Mouse (Mus musculus): ENCODE measurements around the gene Xpo6. TPM values are rescaled to one million over a fixed set of nuclear protein-coding genes. Genes with fewer than 3 reads are reported as not detected.
A peak's percentile ranks its signal among the peaks of the same experiment; 100 is the strongest.

The Xpo6 gene
- total RNA-seq (2015; ENCODE audit: low replicate concordance) (58.4 and 66.2 TPM in 2 replicates), total RNA-seq (2017; ENCODE audit: low replicate concordance) (21.9 and 25.2 TPM in 2 replicates)

- peak; percentile 96 for ATAC-seq (replicated peaks; ENCODE audit: low FRiP score, poor library complexity, severe bottlenecking)
Observed at GRCm38 (mm10) chr7:126200178-126200996, at the start of gene Xpo6. Gene Xpo6, minus strand, starts transcription at chr7:126200501.

GRCm38 (mm10) chr7:126249986-126250385, 49.7 kb upstream of the Xpo6 start:
- ATAC-seq (replicated peaks; ENCODE audit: low FRiP score, poor library complexity, severe bottlenecking), result no peak

GRCm38 (mm10) chr7:126249146-126249545, 48.8 kb upstream of the Xpo6 start:
- no peak for ATAC-seq (replicated peaks; ENCODE audit: low FRiP score, poor library complexity, severe bottlenecking)

- no peak for ATAC-seq (replicated peaks; ENCODE audit: low FRiP score, poor library complexity, severe bottlenecking)
Observed at GRCm38 (mm10) chr7:126248641-126249141, 48.4 kb upstream of the Xpo6 start.

- no peak for ATAC-seq (replicated peaks; ENCODE audit: low FRiP score, poor library complexity, severe bottlenecking)
Observed at GRCm38 (mm10) chr7:126248088-126248487, 47.8 kb upstream of the Xpo6 start.

GRCm38 (mm10) chr7:126244168-126244750, 44.0 kb upstream of the Xpo6 start:
- ATAC-seq (replicated peaks; ENCODE audit: low FRiP score, poor library complexity, severe bottlenecking), result no peak

GRCm38 (mm10) chr7:126240814-126241360, 40.6 kb upstream of the Xpo6 start:
- no peak for ATAC-seq (replicated peaks; ENCODE audit: low FRiP score, poor library complexity, severe bottlenecking)

- no peak for ATAC-seq (replicated peaks; ENCODE audit: low FRiP score, poor library complexity, severe bottlenecking)
Observed at GRCm38 (mm10) chr7:126236794-126237192, 36.5 kb upstream of the Xpo6 start.

GRCm38 (mm10) chr7:126236083-126236793, 35.9 kb upstream of the Xpo6 start:
- ATAC-seq (replicated peaks; ENCODE audit: low FRiP score, poor library complexity, severe bottlenecking), result no peak

GRCm38 (mm10) chr7:126234611-126235010, 34.3 kb upstream of the Xpo6 start:
- ATAC-seq (replicated peaks; ENCODE audit: low FRiP score, poor library complexity, severe bottlenecking), result no peak

- ATAC-seq (replicated peaks; ENCODE audit: low FRiP score, poor library complexity, severe bottlenecking), result no peak
Observed at GRCm38 (mm10) chr7:126232345-126233071, 32.2 kb upstream of the Xpo6 start.

GRCm38 (mm10) chr7:126230357-126231148, 30.3 kb upstream of the Xpo6 start:
- no peak for ATAC-seq (replicated peaks; ENCODE audit: low FRiP score, poor library complexity, severe bottlenecking)

GRCm38 (mm10) chr7:126226136-126226535, 25.8 kb upstream of the Xpo6 start:
- ATAC-seq (replicated peaks; ENCODE audit: low FRiP score, poor library complexity, severe bottlenecking), result no peak

GRCm38 (mm10) chr7:126222753-126223152, 22.5 kb upstream of the Xpo6 start:
- no peak for ATAC-seq (replicated peaks; ENCODE audit: low FRiP score, poor library complexity, severe bottlenecking)

GRCm38 (mm10) chr7:126220611-126221010, 20.3 kb upstream of the Xpo6 start:
- ATAC-seq (replicated peaks; ENCODE audit: low FRiP score, poor library complexity, severe bottlenecking), result no peak

GRCm38 (mm10) chr7:126218311-126218710, 18.0 kb upstream of the Xpo6 start:
- no peak for ATAC-seq (replicated peaks; ENCODE audit: low FRiP score, poor library complexity, severe bottlenecking)

- no peak for ATAC-seq (replicated peaks; ENCODE audit: low FRiP score, poor library complexity, severe bottlenecking)
Observed at GRCm38 (mm10) chr7:126216867-126217266, 16.6 kb upstream of the Xpo6 start.

- ATAC-seq (replicated peaks; ENCODE audit: low FRiP score, poor library complexity, severe bottlenecking), result no peak
Observed at GRCm38 (mm10) chr7:126210856-126211255, 10.6 kb upstream of the Xpo6 start.

- ATAC-seq (replicated peaks; ENCODE audit: low FRiP score, poor library complexity, severe bottlenecking), result no peak; the same call in 1 of the 2 replicates
Observed at GRCm38 (mm10) chr7:126200997-126201345, 670 bp upstream of the Xpo6 start.
